Mouse (Mus musculus): ENCODE measurements around the gene Trim65. TPM values are rescaled to one million over a fixed set of nuclear protein-coding genes. Genes with fewer than 3 reads are reported as not detected.

The Trim65 gene
- total RNA-seq (2012; rRNA removed), result 0.31 and 0.42 TPM in 2 replicates

DNA sequence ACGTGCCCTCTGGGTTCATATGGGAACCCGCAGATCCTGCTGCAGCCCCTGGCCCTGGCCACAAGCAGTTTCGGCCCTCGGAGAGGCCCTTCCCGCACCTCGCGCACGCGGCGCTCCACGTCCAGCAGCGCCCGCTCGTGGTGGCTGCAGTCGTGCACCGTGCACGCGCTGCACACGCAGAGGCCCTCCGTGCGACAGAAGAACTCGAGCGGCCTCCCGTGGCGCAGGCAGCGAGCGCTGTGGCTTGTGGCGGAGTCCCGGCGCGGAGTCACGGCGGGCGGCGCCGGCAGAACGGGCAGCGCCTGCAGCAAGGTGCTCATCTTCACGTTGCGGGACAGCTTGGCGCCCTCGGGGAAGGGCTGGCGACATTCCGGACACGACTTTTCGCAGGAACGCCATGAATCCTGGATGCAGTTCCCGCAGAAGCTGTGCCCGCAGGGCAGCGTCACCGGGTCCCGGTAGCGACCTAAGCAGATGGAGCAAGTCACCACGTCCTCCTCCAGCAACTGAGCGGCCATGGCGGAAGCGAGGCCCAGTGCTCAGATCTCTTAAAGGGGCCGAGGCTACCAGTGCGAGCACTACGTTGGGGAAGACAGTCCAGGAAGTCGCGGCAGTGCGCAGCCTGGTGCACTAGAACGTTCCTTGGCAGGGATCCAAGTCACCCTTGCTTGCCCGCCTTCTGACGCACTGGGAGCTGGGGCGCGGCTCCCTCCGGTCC is at the start of gene Trim65:
Gene Trim65, minus strand, starts transcription at position 641 of the 718 bp plus-strand sequence.
- TF ChIP-seq ZNF384 (IDR thresholded peaks at IDR 0.05; ENCODE audit: low read depth, low read length) (no peak), CHD2 (IDR thresholded peaks at IDR 0.05; ENCODE audit: low read depth, low read length) (no peak), MAFK (IDR thresholded peaks at IDR 0.05; ENCODE audit: insufficient read depth, low read depth, low read length) (no peak), ZC3H11A (IDR thresholded peaks at IDR 0.05; ENCODE audit: borderline replicate concordance, low read depth, low read length) (no peak), HCFC1 (IDR thresholded peaks at IDR 0.05; ENCODE audit: borderline replicate concordance, insufficient read depth, low read length) (no peak)
- in situ Hi-C loops (cut with MboI; ENCODE audit: low sequenced_read_pairs in 2 of 2, unreplicated experiment in 2 of 2), result no loop called here
- DNase-seq (ENCODE audit: low read depth, low spot score), result no peak
- Histone ChIP-seq H3K27ac (ENCODE audit: insufficient read depth, low read depth, low read length, poor library complexity, severe bottlenecking) (no peak within 1 kb of the TSS), H3K36me3 (ENCODE audit: control insufficient read depth, insufficient read depth, low read length, poor library complexity, severe bottlenecking) (peaks cover 27% of the 10 kb centered on the region), H3K9ac (ENCODE audit: insufficient read depth, low read depth, low read length, poor library complexity, severe bottlenecking) (peak within 1 kb of the TSS; percentile 54), H3K4me3 (ENCODE audit: insufficient read depth in 1 of 2, low read depth in 1 of 2, low read length in 2 of 2, poor library complexity in 1 of 2, severe bottlenecking in 1 of 2) (peak within 1 kb of the TSS; percentile 67 to 71), H3K4me1 (ENCODE audit: control insufficient read depth in 2 of 2, insufficient read depth in 2 of 2, low read length in 2 of 2, poor library complexity in 1 of 2) (peaks cover 0 to 20% of the 10 kb centered on the region in 2 experiments; a peak in 1 of 4 replicates), H3K9me3 (ENCODE audit: control insufficient read depth, insufficient read depth, low read depth, low read length) (no peaks in the 10 kb centered on the region)

DNA sequence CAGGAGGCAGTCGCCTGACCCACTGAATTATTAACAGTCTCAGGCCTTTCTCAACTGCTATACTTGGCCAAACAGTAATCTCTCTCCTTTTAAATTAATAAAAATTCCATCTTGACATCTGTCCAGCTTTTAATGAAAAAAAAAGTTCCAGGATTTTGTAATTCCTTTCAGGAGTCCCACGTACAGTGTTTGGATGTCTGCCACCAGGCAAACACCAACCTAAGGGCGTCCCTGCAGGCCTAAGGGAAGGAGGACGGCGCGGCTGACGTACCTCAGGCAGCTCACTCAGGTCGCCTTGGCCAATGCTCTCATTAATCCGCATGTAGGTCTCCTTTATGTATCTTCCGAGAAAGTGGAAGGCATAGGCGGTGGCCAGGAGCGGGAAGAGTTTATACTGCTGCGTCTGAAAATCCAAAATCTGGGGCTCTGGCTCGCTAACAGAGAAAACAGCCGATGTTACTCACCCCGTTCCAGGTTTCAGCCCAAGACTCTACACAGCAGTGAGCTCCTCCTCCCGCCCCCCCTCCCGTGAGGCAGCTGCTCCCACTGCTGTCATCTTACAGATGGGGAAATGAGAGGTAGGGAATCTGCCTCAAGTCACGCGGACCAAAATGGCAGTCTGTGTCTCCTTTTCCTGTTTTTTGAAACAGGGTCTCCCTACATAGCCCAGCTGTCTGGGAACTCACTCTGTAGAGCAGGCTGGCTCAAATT is 47.6 kb upstream of the Trim65 start:
- H3K36me3 ChIP-seq (ENCODE audit: control insufficient read depth, insufficient read depth, low read length, poor library complexity, severe bottlenecking), result peaks cover 11% of the 10 kb centered on the region; the same call in 1 of the 2 replicates
- H3K4me1 ChIP-seq (ENCODE audit: control insufficient read depth in 2 of 2, insufficient read depth in 2 of 2, low read length in 2 of 2, poor library complexity in 1 of 2), result peaks cover 0 to 3% of the 10 kb centered on the region in 2 experiments; a peak in 1 of 4 replicates
- TF ChIP-seq ZNF384 (IDR thresholded peaks at IDR 0.05; ENCODE audit: low read depth, low read length), result no peak
- TF ChIP-seq MAFK (IDR thresholded peaks at IDR 0.05; ENCODE audit: insufficient read depth, low read depth, low read length), result no peak
- TF ChIP-seq HCFC1 (IDR thresholded peaks at IDR 0.05; ENCODE audit: borderline replicate concordance, insufficient read depth, low read length), result no peak
- H3K9me3 ChIP-seq (ENCODE audit: control insufficient read depth, insufficient read depth, low read depth, low read length), result no peaks in the 10 kb centered on the region
- H3K9ac ChIP-seq (ENCODE audit: insufficient read depth, low read depth, low read length, poor library complexity, severe bottlenecking), result peak overlapping the region; percentile 34; the same call in 1 of the 2 replicates
- DNase-seq (ENCODE audit: low read depth, low spot score), result no peak
- in situ Hi-C loops (cut with MboI; ENCODE audit: low sequenced_read_pairs in 2 of 2, unreplicated experiment in 2 of 2), result no loop called here
- H3K27ac ChIP-seq (ENCODE audit: insufficient read depth, low read depth, low read length, poor library complexity, severe bottlenecking), result no peak overlapping the region
- H3K4me3 ChIP-seq (ENCODE audit: insufficient read depth in 1 of 2, low read depth in 1 of 2, low read length in 2 of 2, poor library complexity in 1 of 2, severe bottlenecking in 1 of 2), result peak overlapping the region in 1 of 2 experiments; percentile 42; a peak in 2 of 4 replicates

DNA sequence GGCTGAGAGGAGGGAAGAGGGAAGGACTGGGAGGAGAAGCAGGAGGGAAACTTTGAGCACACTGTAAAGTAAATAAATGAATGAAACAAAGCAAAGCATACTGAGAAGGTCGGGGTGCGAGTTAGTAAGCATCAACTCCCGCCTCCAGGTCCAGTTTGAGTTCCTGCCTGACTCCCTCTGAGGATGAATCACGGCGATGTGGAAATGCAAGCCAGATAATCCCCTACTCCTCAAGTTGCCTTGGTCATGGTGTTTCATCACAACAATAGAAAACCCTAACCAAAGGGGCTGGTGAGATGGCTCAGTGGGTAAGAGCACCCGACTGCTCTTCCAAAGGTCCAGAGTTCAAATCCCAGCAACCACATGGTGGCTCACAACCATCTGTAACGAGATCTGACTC is 45.1 kb upstream of the Trim65 start:
- Histone ChIP-seq H3K36me3 (ENCODE audit: control insufficient read depth, insufficient read depth, low read length, poor library complexity, severe bottlenecking) (peaks cover 17% of the 10 kb centered on the region), H3K4me3 (ENCODE audit: insufficient read depth in 1 of 2, low read depth in 1 of 2, low read length in 2 of 2, poor library complexity in 1 of 2, severe bottlenecking in 1 of 2) (no peak overlapping the region), H3K4me1 (ENCODE audit: control insufficient read depth in 2 of 2, insufficient read depth in 2 of 2, low read length in 2 of 2, poor library complexity in 1 of 2) (peaks cover 0 to 3% of the 10 kb centered on the region in 2 experiments; a peak in 1 of 4 replicates), H3K9me3 (ENCODE audit: control insufficient read depth, insufficient read depth, low read depth, low read length) (no peaks in the 10 kb centered on the region), H3K9ac (ENCODE audit: insufficient read depth, low read depth, low read length, poor library complexity, severe bottlenecking) (no peak overlapping the region), H3K27ac (ENCODE audit: insufficient read depth, low read depth, low read length, poor library complexity, severe bottlenecking) (no peak overlapping the region)
- no peak for TF ChIP-seq MAFK (IDR thresholded peaks at IDR 0.05; ENCODE audit: insufficient read depth, low read depth, low read length)
- TF ChIP-seq HCFC1 (IDR thresholded peaks at IDR 0.05; ENCODE audit: borderline replicate concordance, insufficient read depth, low read length), result no peak
- TF ChIP-seq CHD2 (IDR thresholded peaks at IDR 0.05; ENCODE audit: low read depth, low read length), result no peak
- TF ChIP-seq ZNF384 (IDR thresholded peaks at IDR 0.05; ENCODE audit: low read depth, low read length), result no peak
- TF ChIP-seq ZC3H11A (IDR thresholded peaks at IDR 0.05; ENCODE audit: borderline replicate concordance, low read depth, low read length), result no peak
- no peak for DNase-seq (ENCODE audit: low read depth, low spot score)
- in situ Hi-C loops (cut with MboI; ENCODE audit: low sequenced_read_pairs in 2 of 2, unreplicated experiment in 2 of 2), result no loop called here

DNA sequence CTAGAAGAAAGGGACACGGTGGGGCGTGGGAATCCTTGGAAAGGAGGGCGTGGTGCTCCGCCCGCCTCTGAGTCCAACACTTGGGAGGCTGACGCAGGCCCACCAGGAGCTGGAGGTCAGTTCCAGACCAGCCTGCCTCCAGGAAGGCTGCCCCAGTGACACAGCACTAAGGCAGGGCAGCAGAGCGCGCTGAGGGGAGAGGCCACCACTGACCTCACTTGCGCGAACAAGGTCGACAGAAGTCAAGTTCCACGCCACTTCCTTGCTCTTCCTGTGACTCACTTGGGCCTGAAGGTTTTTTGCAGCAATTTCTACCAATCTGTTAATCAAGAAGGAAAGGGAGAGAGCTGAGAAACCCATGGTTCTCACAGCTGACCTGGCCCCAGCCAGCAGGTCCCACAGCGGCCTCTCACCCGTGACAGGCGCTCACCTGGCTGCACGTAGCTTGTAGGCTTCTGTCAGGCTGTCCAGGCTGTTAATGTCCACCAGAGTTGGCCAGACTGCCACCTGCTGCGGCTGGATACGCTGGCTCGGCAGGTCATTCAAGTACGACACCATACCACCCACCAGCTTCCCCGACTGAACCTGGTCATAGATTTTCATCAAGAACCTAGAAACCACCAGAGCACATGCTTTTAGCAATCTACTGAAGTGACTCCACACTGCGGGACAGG is 44.0 kb upstream of the Trim65 start:
- Histone ChIP-seq H3K9me3 (ENCODE audit: control insufficient read depth, insufficient read depth, low read depth, low read length) (no peaks in the 10 kb centered on the region), H3K36me3 (ENCODE audit: control insufficient read depth, insufficient read depth, low read length, poor library complexity, severe bottlenecking) (peaks cover 13% of the 10 kb centered on the region), H3K4me1 (ENCODE audit: control insufficient read depth in 2 of 2, insufficient read depth in 2 of 2, low read length in 2 of 2, poor library complexity in 1 of 2) (peaks cover 0 to 3% of the 10 kb centered on the region in 2 experiments; a peak in 1 of 4 replicates), H3K4me3 (ENCODE audit: insufficient read depth in 1 of 2, low read depth in 1 of 2, low read length in 2 of 2, poor library complexity in 1 of 2, severe bottlenecking in 1 of 2) (no peak overlapping the region), H3K27ac (ENCODE audit: insufficient read depth, low read depth, low read length, poor library complexity, severe bottlenecking) (no peak overlapping the region), H3K9ac (ENCODE audit: insufficient read depth, low read depth, low read length, poor library complexity, severe bottlenecking) (no peak overlapping the region)
- TF ChIP-seq ZC3H11A (IDR thresholded peaks at IDR 0.05; ENCODE audit: borderline replicate concordance, low read depth, low read length) (no peak), MAFK (IDR thresholded peaks at IDR 0.05; ENCODE audit: insufficient read depth, low read depth, low read length) (no peak), CHD2 (IDR thresholded peaks at IDR 0.05; ENCODE audit: low read depth, low read length) (no peak), ZNF384 (IDR thresholded peaks at IDR 0.05; ENCODE audit: low read depth, low read length) (no peak), HCFC1 (IDR thresholded peaks at IDR 0.05; ENCODE audit: borderline replicate concordance, insufficient read depth, low read length) (no peak)
- no peak for DNase-seq (ENCODE audit: low read depth, low spot score)
- in situ Hi-C loops (cut with MboI; ENCODE audit: low sequenced_read_pairs in 2 of 2, unreplicated experiment in 2 of 2), result no loop called here

Data from ES-E14 (cell line).